Mouse (Mus musculus) heart, adult 2 months (tissue): ENCODE data around the gene Hephl1. TPM values are rescaled to one million over a fixed set of nuclear protein-coding genes. Genes with fewer than 3 reads are reported as not detected.

ENCODE experiments used
- DNase-seq, 2 experiments: peaks; one replicate each; pipeline ENCODE4 v3.0.0; 2021
- H3K27ac ChIP-seq: fragments of 200-600 bp; 2 replicates; pipeline ENCODE4 v1.8.1; 2022
- H3K27me3 ChIP-seq: fragments of 200-500 bp; 2 replicates; pipeline ENCODE4 v1.6.1; 2012; ENCODE audit warnings: mild to moderate bottlenecking, low read length, inconsistent platforms, mixed read lengths; ENCODE audit not compliant: control insufficient read depth, insufficient read depth
- H3K36me3 ChIP-seq: fragments of 200-500 bp; 2 replicates; pipeline ENCODE4 v1.6.1; 2012; ENCODE audit warnings: low read length, inconsistent platforms; ENCODE audit not compliant: control insufficient read depth, insufficient read depth
- H3K4me1 ChIP-seq: fragments of 200-500 bp; 2 replicates; pipeline ENCODE4 v1.6.1; 2011; ENCODE audit warnings: low read length; ENCODE audit not compliant: control insufficient read depth, insufficient read depth
- H3K4me3 ChIP-seq: fragments of 200-600 bp; 2 replicates; pipeline ENCODE4 v1.8.1; 2022
- H3K79me2 ChIP-seq: fragments of 200-500 bp; replicated peaks from 2 replicates; pipeline ENCODE4 v1.6.1; 2012; ENCODE audit warnings: mild to moderate bottlenecking, inconsistent platforms, low read length, moderate library complexity, mixed read lengths; ENCODE audit not compliant: control insufficient read depth, insufficient read depth
- H3K9ac ChIP-seq: fragments of 200-500 bp; 2 replicates; pipeline ENCODE4 v1.6.1; 2012; ENCODE audit warnings: low read depth, mild to moderate bottlenecking, control low read depth, inconsistent platforms, low read length, mixed read lengths
- CTCF ChIP-seq: fragments of 200-600 bp; IDR thresholded peaks from 2 replicates; pipeline ENCODE4 v1.8.1; 2022; ENCODE audit warnings: antibody characterized with exemption, mild to moderate bottlenecking, moderate library complexity
- EP300 ChIP-seq: fragments of 200-500 bp; IDR thresholded peaks from 2 replicates; pipeline ENCODE4 v1.6.1; 2011; ENCODE audit warnings: low read depth, low read length, control low read depth; ENCODE audit not compliant: insufficient read depth
- POLR2A ChIP-seq: fragments of 200-500 bp; IDR thresholded peaks from 2 replicates; pipeline ENCODE4 v1.6.1; 2011; ENCODE audit warnings: mild to moderate bottlenecking, low read depth, low read length, control low read depth; ENCODE audit not compliant: insufficient read depth
- WGBS: fragments of 180-500 bp; shearing (Covaris S2); methylation state at CpG from one replicate; pipeline ENCODE4 v1.1.7; 2018; 5-methylcytosine and 5-hydroxymethylcytosine counted together
- intact Hi-C: fragments of 180-260 bp; cut with DNase I; formaldehyde crosslinking; loops from one replicate; pipeline ENCODE4 v1.15.1; 2025
- polyA plus RNA-seq: library from polyadenylated mRNA; depleted of rRNA; stranded (reverse); fragments of >200 nt; gene quantifications from 2 replicates; pipeline ENCODE4 v1.2.3, GENCODE M21; 2012
- total RNA-seq, 2 experiments: library from RNA; stranded (reverse); gene quantifications; 2 replicates each; pipeline ENCODE4 v1.2.3; 2021

The Hephl1 gene
- total and polyA plus RNA-seq, 3 experiments = 0.05 to 0.16 (median 0.06) TPM

DNA sequence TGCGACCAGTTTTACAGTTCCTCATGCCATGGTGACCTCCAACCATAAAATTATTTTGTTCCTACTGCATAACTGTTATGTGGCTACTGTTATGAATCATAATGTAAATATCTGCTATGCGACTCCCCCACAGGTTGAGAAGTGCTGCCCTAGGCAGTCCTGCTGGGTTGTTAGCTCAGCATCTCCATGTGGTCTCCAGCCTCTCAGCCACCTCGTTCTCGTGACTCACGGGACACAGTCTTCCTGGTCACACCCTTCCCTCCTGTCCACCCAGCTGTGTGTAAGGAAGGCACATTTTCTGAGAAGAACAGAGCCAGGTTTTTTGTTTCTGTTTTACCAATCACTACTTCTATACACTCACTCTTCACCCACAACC, 93.2 kb downstream of the Hephl1 start:
- no peak overlapping the region for H3K27ac ChIP-seq
- 56% methylated on average over 5 of the region's 5 CpGs for WGBS
- H3K79me2 ChIP-seq = no peaks in the 10 kb centered on the region
- H3K27me3 ChIP-seq = no peaks in the 10 kb centered on the region
- H3K36me3 ChIP-seq = no peaks in the 10 kb centered on the region
- no peak overlapping the region for H3K4me3 ChIP-seq
- H3K4me1 ChIP-seq = no peaks in the 10 kb centered on the region
- H3K9ac ChIP-seq = no peak overlapping the region
- no peak for TF ChIP-seq EP300
- no peak for TF ChIP-seq CTCF
- TF ChIP-seq POLR2A = no peak
- no peak for DNase-seq
- intact Hi-C loops = loop anchor here (5.0 kb wide), 1 partner anchor 191 kb away; no protein-coding TSS in a partner anchor

DNA sequence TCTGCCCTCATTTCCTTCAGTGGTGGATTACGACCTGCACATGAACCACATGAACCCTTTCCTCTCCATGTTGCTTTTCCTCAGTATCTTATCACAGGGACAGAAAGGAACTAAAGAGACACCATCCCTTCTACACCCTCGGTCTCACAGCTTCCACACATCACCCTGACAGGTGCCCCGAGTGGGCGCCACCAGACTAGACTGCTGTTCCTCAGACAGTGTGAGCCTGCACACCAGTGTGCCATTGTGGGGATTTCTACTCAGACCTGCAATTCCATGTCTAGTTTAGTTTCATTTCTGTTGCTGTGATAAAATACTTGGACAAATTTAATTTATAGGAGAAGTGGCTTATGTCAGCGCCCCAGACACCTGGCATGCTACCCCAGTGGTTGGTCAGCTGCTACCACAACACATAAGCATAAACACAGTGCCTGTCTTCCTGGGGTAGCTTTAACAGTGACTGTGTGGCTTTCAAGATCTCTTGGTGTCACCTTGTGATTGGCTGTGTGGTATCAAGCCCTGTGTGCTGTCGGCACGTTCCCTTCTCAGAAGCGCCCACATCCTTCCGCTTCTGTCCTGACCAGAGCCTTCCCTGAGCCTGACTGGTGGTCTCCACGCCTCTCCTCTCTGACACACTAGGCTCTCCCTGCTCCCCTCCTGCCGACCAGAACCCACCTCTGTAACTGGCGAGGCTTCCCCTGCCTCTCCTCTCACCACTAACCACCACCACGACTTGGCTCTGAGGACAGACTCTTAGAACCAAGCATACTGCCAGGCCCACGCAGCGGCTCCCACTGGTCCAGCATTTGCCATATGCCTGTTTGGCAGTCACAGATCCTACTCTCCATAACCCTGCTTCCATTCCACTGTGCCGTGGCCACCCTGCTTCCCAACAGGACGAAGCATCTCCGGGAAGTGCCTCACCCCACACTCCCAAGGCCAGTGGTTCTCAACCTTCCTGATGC, 93.8 kb downstream of the Hephl1 start:
- Histone ChIP-seq H3K79me2 (no peaks in the 10 kb centered on the region), H3K4me3 (no peak overlapping the region), H3K27me3 (no peaks in the 10 kb centered on the region), H3K27ac (no peak overlapping the region), H3K4me1 (no peaks in the 10 kb centered on the region), H3K9ac (no peak overlapping the region), H3K36me3 (no peaks in the 10 kb centered on the region)
- WGBS = 69% methylated on average over 18 of the region's 18 CpGs
- peak in 1 of 2 experiments; percentile 25 for DNase-seq
- TF ChIP-seq POLR2A = no peak
- TF ChIP-seq EP300 = no peak
- TF ChIP-seq CTCF = no peak
- intact Hi-C loops = loop anchor here (5.0 kb wide), 1 partner anchor 191 kb away; no protein-coding TSS in a partner anchor

DNA sequence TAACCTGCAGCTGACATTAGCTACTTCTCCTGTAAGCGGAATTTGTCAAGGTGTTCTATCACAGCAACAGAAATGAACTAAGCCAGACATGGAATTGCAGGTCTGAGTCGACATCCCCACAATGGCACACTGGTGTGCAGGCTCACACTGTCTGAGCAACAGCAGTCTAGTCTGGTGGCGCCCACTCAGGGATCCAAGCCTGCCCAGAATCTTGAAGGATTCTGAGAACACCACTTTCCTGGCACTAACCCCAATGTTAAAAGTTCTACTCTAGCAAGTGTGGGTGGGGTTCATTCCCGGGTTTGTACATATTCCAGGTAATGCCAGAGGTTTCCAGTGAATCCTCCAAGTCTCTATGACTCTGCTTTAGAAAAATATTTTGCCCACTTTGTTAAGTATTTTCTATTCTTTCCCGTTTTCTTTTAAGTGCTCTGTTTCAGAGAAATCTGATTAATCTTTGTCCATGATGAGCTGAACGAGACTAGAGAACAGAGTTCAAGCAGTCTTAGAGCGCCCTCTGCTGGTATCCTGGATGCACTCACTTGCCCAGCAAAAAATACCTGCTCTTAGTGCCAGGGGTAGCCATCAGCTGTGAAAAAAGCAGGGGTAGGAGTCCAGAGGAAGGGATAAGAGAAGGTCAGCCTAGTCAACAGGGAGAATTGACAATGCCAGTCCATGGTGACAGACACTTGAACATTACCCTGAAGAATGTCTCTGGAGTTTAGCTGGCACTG, 96.5 kb downstream of the Hephl1 start:
- intact Hi-C loops = loop anchor here (1.0 to 5.0 kb wide), 3 partner anchors 148 to 241 kb away; no protein-coding TSS in a partner anchor
- DNase-seq = peak; percentile 42 to 45
- H3K36me3 ChIP-seq = no peaks in the 10 kb centered on the region
- no peak overlapping the region for H3K9ac ChIP-seq
- no peaks in the 10 kb centered on the region for H3K27me3 ChIP-seq
- 49% methylated on average over 7 of the region's 7 CpGs for WGBS
- H3K27ac ChIP-seq = no peak overlapping the region
- H3K4me1 ChIP-seq = no peaks in the 10 kb centered on the region
- TF ChIP-seq CTCF = no peak; the same call in 1 of the 2 replicates
- no peak for TF ChIP-seq POLR2A
- TF ChIP-seq EP300 = no peak
- H3K79me2 ChIP-seq = no peaks in the 10 kb centered on the region
- no peak overlapping the region for H3K4me3 ChIP-seq

DNA sequence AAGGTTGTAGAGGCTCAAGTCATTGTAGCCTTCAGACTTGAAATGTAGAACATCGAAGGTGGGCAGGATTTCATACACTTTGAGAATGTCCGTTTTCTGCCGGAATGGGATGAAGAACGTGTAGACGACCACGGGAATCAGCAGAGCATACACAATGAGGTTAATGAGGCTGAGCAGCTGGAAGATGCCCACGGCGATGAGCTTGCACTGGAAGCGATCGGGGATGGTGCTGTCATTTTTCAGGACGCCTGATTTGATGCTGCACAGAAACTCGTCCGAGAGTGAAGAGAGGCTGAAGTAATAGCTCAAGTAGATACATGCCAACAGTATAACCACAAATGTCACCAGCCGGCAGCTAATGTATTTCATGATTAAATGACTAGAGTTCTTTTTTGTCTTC, 104.3 kb downstream of the Hephl1 start:
- Histone ChIP-seq H3K27ac (no peak overlapping the region), H3K79me2 (no peaks in the 10 kb centered on the region), H3K4me3 (no peak overlapping the region), H3K27me3 (no peaks in the 10 kb centered on the region), H3K4me1 (no peaks in the 10 kb centered on the region), H3K9ac (no peak overlapping the region), H3K36me3 (no peaks in the 10 kb centered on the region)
- no peak for DNase-seq
- intact Hi-C loops = no loop called here
- 77% methylated on average over 14 of the region's 14 CpGs for WGBS
- TF ChIP-seq POLR2A = no peak
- TF ChIP-seq CTCF = no peak
- no peak for TF ChIP-seq EP300

DNA sequence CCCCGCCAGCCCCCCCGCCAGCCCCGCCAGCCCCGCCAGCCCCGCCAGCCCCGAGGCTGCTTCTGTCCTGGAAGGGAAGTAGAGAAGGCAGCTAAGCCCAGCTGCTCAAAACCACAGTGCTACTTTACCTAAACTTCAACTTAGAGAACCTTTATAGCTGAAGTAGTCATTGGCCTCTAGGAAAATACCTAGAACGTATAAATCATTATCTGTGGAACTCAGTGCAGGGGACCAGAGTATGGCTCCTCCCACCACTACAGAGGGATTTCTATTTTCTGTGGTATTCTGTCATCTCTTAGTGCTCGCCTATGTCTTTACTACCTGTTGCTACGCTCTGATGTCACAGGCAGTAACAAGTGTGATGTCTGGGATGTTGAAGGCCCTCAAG, 107.6 kb downstream of the Hephl1 start:
- Histone ChIP-seq H3K9ac (no peak overlapping the region), H3K27me3 (no peaks in the 10 kb centered on the region), H3K27ac (no peak overlapping the region), H3K4me1 (no peaks in the 10 kb centered on the region), H3K4me3 (no peak overlapping the region), H3K79me2 (no peaks in the 10 kb centered on the region), H3K36me3 (no peaks in the 10 kb centered on the region)
- TF ChIP-seq CTCF = no peak
- no peak for TF ChIP-seq EP300
- no peak for TF ChIP-seq POLR2A
- intact Hi-C loops = no loop called here
- DNase-seq = no peak
- WGBS = 86% methylated on average over 9 of the region's 9 CpGs
